Mouse (Mus musculus) limb, embryonic 15.5 days (tissue): ENCODE measurements around the gene L2hgdh. TPM values are rescaled to one million over a fixed set of nuclear protein-coding genes. Genes with fewer than 3 reads are reported as not detected.

ENCODE experiments used
- ATAC-seq: fragments of 200-750 bp; cut with Nextera tagmentation; 2 replicates; pipeline ENCODE4 v1.8.0; 2017; ENCODE audit warnings: low read depth, moderate TSS enrichment; ENCODE audit not compliant: insufficient number of reproducible peaks, low FRiP score, low TSS enrichment
- H3K27ac ChIP-seq: fragments of 300-500 bp; sonication (generic); 2 replicates; pipeline ENCODE4 v1.5.1; 2015; ENCODE audit warnings: moderate library complexity, mild to moderate bottlenecking, inconsistent platforms
- H3K27me3 ChIP-seq: fragments of 300-500 bp; sonication (generic); 2 replicates; pipeline ENCODE4 v1.6.1; 2015; ENCODE audit warnings: inconsistent platforms
- H3K36me3 ChIP-seq: fragments of 300-500 bp; sonication (generic); 2 replicates; pipeline ENCODE4 v1.6.1; 2015; ENCODE audit warnings: inconsistent platforms
- H3K4me1 ChIP-seq: fragments of 300-500 bp; sonication (generic); 2 replicates; pipeline ENCODE4 v1.6.1; 2015; ENCODE audit warnings: inconsistent platforms
- H3K4me2 ChIP-seq: fragments of 300-500 bp; sonication (generic); 2 replicates; pipeline ENCODE4 v1.6.1; 2015; ENCODE audit warnings: mild to moderate bottlenecking, inconsistent platforms
- H3K4me3 ChIP-seq: fragments of 300-500 bp; sonication (generic); 2 replicates; pipeline ENCODE4 v1.5.1; 2015; ENCODE audit warnings: mild to moderate bottlenecking, inconsistent platforms
- H3K9ac ChIP-seq: fragments of 300-500 bp; sonication (generic); 2 replicates; pipeline ENCODE4 v1.6.1; 2015; ENCODE audit warnings: inconsistent platforms
- H3K9me3 ChIP-seq: fragments of 300-500 bp; sonication (generic); 2 replicates; pipeline ENCODE4 v1.6.1; 2016; ENCODE audit warnings: inconsistent platforms
- WGBS: fragments of 180-500 bp; shearing (Covaris S2); methylation state at CpG from one replicate; pipeline ENCODE4 v1.1.7; 2015; 5-methylcytosine and 5-hydroxymethylcytosine counted together
- polyA plus RNA-seq: library from polyadenylated mRNA; unstranded; fragments of >200 nt; fragmentation: Nextera tagmentation; extraction: Ambion mirVana; gene quantifications from 2 replicates; pipeline ENCODE4 v1.2.1, GENCODE M21; 2015

Gene L2hgdh
- polyA plus RNA-seq, 1 experiment from 2014 or later, result 18.0 TPM

DNA sequence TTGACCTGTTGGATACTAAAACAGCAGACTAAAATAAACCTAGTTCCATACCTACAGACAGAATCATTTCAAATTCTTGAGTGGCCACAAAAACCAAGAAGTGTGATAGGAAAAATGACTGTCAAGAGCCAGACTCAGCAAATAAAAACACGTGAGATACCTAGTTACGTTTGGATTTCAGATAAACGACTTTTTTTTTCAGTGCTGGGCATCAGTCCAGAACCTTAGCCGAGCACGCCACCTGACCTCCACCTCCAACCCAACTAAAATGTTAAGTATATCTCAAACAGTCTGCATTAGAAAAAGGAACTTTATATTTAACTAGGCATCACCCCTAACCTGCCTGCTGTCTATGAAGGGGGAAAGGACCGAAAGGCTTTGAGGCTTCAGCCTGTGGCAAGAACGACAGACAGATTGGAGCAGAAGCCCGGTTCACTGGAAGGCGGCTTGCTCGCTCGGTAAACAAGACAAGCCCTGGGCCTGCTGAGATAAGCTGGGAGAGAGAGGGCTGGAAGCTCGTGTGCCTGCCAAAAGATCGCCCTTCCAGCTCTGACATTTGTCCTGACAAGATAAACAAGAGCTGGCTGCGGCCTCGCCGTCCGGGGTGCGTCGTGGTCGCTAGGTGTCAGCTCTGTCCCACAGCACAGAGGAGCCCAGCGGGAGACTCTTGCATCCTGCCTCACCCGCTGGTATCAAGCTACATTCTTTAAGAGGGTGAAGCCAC lies 32.9 kb upstream of the L2hgdh start:
- WGBS, result 13% methylated on average over 22 of the region's 22 CpGs
- Histone ChIP-seq H3K4me3 (peak overlapping the region; percentile 14; the same call in 1 of the 2 replicates), H3K27me3 (no peaks in the 10 kb centered on the region), H3K36me3 (no peaks in the 10 kb centered on the region), H3K27ac (peak overlapping the region; percentile 54; the same call in 1 of the 2 replicates), H3K4me1 (peaks cover 32% of the 10 kb centered on the region), H3K9me3 (no peaks in the 10 kb centered on the region), H3K4me2 (peak overlapping the region; percentile 47), H3K9ac (no peak overlapping the region)
- ATAC-seq, result peak; percentile 58; the same call in 1 of the 2 replicates

DNA sequence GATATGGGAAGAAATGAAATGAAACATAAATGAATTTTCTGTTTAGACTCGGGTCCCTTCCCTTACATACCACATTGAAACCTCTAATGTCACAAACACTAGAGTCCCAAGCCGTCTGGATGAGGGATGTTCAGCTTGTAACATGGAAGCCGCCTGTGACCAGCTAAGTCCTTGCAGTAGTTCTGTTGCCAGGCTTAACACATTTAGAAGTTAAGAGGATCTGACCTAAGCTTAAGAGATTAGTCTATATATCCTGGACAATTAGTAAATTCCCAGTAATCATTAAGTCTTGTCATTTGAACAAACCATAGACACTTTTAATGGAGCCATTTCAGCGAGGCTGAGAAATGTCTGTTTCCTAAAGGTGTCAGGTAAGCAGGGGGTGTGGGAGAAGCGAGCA lies 31.3 kb upstream of the L2hgdh start:
- Histone ChIP-seq H3K4me2 (no peak overlapping the region), H3K4me3 (no peak overlapping the region), H3K9me3 (no peaks in the 10 kb centered on the region), H3K27ac (no peak overlapping the region), H3K36me3 (no peaks in the 10 kb centered on the region), H3K27me3 (no peaks in the 10 kb centered on the region), H3K4me1 (peaks cover 35% of the 10 kb centered on the region), H3K9ac (no peak overlapping the region)
- 66% methylated on average over 5 of the region's 5 CpGs for WGBS
- ATAC-seq, result no peak

GRCm38 (mm10) chr12:69753936-69754335 lies 29.3 kb upstream of the L2hgdh start:
- H3K36me3 ChIP-seq, result no peaks in the 10 kb centered on the region
- H3K4me2 ChIP-seq, result no peak overlapping the region
- no peak overlapping the region for H3K9ac ChIP-seq
- no peak overlapping the region for H3K27ac ChIP-seq
- WGBS, result 66% methylated on average over 5 of the region's 5 CpGs
- H3K9me3 ChIP-seq, result no peaks in the 10 kb centered on the region
- ATAC-seq, result no peak
- H3K4me1 ChIP-seq, result peaks cover 22% of the 10 kb centered on the region
- no peak overlapping the region for H3K4me3 ChIP-seq
- H3K27me3 ChIP-seq, result no peaks in the 10 kb centered on the region

GRCm38 (mm10) chr12:69751864-69752341 lies 27.2 kb upstream of the L2hgdh start:
- Histone ChIP-seq H3K9ac (no peak overlapping the region), H3K27ac (no peak overlapping the region; the same call in 1 of the 2 replicates), H3K4me1 (peaks cover 8% of the 10 kb centered on the region), H3K36me3 (no peaks in the 10 kb centered on the region), H3K4me2 (no peak overlapping the region), H3K27me3 (no peaks in the 10 kb centered on the region), H3K4me3 (no peak overlapping the region), H3K9me3 (no peaks in the 10 kb centered on the region)
- ATAC-seq, result no peak
- 20% methylated on average over 10 of the region's 10 CpGs for WGBS

- 77% methylated on average over 5 of the region's 5 CpGs for WGBS
- no peak for ATAC-seq
- H3K4me2 ChIP-seq, result no peak overlapping the region
Measured at GRCm38 (mm10) chr12:69744138-69744537, 19.5 kb upstream of the L2hgdh start.

DNA sequence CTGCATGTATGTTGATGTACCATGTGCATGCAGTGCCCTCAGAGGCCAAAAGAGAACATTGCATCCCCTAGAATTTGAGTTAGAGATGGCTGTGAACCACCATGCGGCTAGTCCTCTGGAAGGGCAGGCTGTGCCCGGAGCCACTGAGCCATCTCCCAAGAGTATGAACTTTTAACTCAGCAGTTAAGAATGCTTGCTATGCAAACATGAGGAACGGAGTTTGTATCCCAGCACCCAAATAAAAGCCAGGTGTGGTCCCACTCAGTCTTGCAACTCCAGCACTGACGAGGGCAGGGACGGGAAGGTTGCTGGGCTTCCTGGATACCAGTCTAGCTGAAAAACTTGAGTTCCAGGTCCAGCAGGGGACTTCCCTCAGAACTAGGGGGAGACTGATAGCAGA lies 17.3 kb upstream of the L2hgdh start:
- 62% methylated on average over 5 of the region's 5 CpGs for WGBS
- no peak overlapping the region for H3K4me3 ChIP-seq
- H3K9me3 ChIP-seq, result no peaks in the 10 kb centered on the region
- no peaks in the 10 kb centered on the region for H3K4me1 ChIP-seq
- H3K9ac ChIP-seq, result no peak overlapping the region
- H3K4me2 ChIP-seq, result no peak overlapping the region
- H3K27ac ChIP-seq, result no peak overlapping the region
- H3K36me3 ChIP-seq, result 0 out of 2 replicates have a peak, but pooled peaks cover 2% of the 10 kb centered on the region
- no peaks in the 10 kb centered on the region for H3K27me3 ChIP-seq
- ATAC-seq, result no peak

More at GRCm38 (mm10) chr12:69744138-69744537, 19.5 kb upstream of the L2hgdh start:
- no peaks in the 10 kb centered on the region for H3K9me3 ChIP-seq
- 0 out of 2 replicates have a peak, but pooled peaks cover 2% of the 10 kb centered on the region for H3K36me3 ChIP-seq
- H3K4me3 ChIP-seq, result no peak overlapping the region
- no peaks in the 10 kb centered on the region for H3K4me1 ChIP-seq
- H3K27me3 ChIP-seq, result no peaks in the 10 kb centered on the region
- H3K9ac ChIP-seq, result no peak overlapping the region
- H3K27ac ChIP-seq, result no peak overlapping the region

DNA sequence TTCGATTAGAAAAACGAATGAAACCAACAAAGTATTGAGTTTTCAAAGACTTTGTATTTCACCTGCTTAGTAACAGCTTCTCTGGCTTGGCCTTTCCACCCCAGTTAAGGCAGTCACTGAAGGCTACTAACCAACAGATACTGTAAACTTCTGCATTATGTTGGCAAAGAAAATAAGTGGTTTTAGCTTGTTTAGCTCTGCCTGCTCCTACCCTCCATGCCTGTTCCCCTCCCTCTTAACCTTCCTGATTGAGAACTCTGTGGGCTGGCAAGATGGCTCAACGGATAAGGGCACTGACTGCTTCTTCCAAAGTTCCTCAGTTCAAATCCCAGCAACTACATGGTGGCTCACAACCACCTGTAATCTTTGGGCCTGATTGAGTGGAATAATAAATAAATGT lies 9.2 kb upstream of the L2hgdh start:
- WGBS, result 85% methylated on average over 3 of the region's 3 CpGs
- H3K9me3 ChIP-seq, result no peaks in the 10 kb centered on the region

GRCm38 (mm10) chr12:69733518-69733917 lies 8.8 kb upstream of the L2hgdh start:
- no peaks in the 10 kb centered on the region for H3K27me3 ChIP-seq
- WGBS, result 0% methylated on average over 2 of the region's 2 CpGs
- no peak for ATAC-seq
- no peak overlapping the region for H3K4me2 ChIP-seq
- H3K9ac ChIP-seq, result no peak overlapping the region
- H3K27ac ChIP-seq, result 0 out of 2 replicates have a peak overlapping the region, but pooled peaks have one; percentile 27
- H3K4me1 ChIP-seq, result no peaks in the 10 kb centered on the region
- H3K4me3 ChIP-seq, result no peak overlapping the region
- no peaks in the 10 kb centered on the region for H3K36me3 ChIP-seq
- H3K9me3 ChIP-seq, result no peaks in the 10 kb centered on the region

More for the DNA sequence above, 9.2 kb upstream of the L2hgdh start:
- ATAC-seq, result no peak
- no peak overlapping the region for H3K4me3 ChIP-seq
- H3K27me3 ChIP-seq, result no peaks in the 10 kb centered on the region
- H3K4me2 ChIP-seq, result no peak overlapping the region
- 0 out of 2 replicates have a peak overlapping the region, but pooled peaks have one; percentile 27 for H3K27ac ChIP-seq
- no peak overlapping the region for H3K9ac ChIP-seq
- H3K4me1 ChIP-seq, result no peaks in the 10 kb centered on the region
- H3K36me3 ChIP-seq, result no peaks in the 10 kb centered on the region

DNA sequence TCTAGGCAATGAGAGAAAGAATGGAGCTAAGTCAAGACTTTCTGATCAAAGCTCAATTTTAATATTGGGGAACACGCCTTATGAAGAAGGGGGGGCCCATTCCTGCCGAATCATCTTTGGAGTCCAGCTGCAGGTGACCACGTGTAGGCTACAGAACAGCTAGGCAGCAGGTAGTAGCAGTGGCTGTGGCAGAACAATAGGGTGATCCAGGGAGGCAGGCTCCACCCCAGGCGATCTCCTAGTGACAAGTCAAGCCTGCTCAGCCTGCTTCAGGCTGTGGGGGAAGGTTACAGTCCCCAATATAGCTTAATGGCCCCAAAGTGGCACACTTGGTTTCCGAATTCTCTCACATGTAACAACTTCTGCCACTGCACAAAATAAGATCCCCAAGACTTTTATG lies 7.5 kb upstream of the L2hgdh start:
- Histone ChIP-seq H3K4me3 (no peak overlapping the region), H3K27ac (no peak overlapping the region), H3K36me3 (no peaks in the 10 kb centered on the region), H3K4me2 (no peak overlapping the region), H3K9ac (no peak overlapping the region), H3K27me3 (no peaks in the 10 kb centered on the region), H3K4me1 (no peaks in the 10 kb centered on the region), H3K9me3 (no peaks in the 10 kb centered on the region)
- no peak for ATAC-seq
- 48% methylated on average over 5 of the region's 5 CpGs for WGBS

DNA sequence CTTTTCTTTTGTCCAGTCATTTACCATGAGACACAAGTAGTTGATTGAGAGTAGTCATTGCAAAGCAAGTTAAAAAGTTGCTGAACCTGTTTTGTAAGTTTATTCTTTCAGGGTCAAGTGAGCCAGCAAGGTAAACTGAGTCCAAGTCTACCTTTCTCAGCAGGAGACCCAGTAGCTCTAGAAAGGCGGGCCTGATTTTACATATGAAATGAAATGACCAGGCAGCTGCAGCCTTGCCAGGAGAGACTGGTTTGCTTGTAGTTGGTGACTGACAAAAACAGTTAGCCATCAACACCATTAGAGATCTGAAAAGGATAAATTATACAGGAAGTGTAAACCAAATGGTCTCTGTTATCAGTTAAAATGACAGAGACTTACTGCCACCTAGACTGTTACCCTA lies 5.6 kb upstream of the L2hgdh start:
- Histone ChIP-seq H3K4me1 (peaks cover 2% of the 10 kb centered on the region; the same call in 1 of the 2 replicates), H3K27ac (no peak overlapping the region), H3K9me3 (no peaks in the 10 kb centered on the region), H3K36me3 (no peaks in the 10 kb centered on the region), H3K27me3 (no peaks in the 10 kb centered on the region), H3K4me3 (no peak overlapping the region), H3K9ac (no peak overlapping the region), H3K4me2 (no peak overlapping the region)
- no peak for ATAC-seq
- 85% methylated on average over 1 of the region's 1 CpGs for WGBS

DNA sequence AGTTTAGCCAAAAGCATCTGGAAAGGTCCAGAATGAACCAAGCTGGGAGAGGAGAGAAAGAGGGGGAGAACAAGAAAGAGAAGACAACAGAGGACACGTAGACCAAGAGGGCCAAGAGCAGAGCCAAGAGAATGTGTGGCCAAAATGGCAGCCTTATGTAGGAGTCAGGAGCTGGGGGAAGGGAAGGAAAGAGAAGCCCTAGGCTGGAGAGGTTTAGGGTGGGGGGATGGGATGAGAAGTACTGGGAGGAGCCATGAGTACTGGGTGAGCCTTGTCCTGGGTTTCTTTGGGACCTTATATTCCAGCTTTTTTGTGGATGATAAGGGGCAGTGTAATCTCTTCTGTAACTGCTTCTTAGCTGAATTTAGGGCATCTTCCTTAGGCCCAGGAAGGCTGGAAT lies 4.6 kb upstream of the L2hgdh start:
- no peak for ATAC-seq
- WGBS, result 87% methylated on average over 1 of the region's 1 CpGs

GRCm38 (mm10) chr12:69724018-69724710 lies 509 bp downstream of the L2hgdh start:
- H3K9me3 ChIP-seq, result no peaks in the 10 kb centered on the region; the same call in 1 of the 2 replicates
- H3K4me3 ChIP-seq, result peak overlapping the region; percentile 87
- peak overlapping the region; percentile 74 for H3K9ac ChIP-seq
- no peak for ATAC-seq
- H3K4me1 ChIP-seq, result peaks cover 13% of the 10 kb centered on the region
- H3K27me3 ChIP-seq, result no peaks in the 10 kb centered on the region
- peaks cover 11% of the 10 kb centered on the region for H3K36me3 ChIP-seq
- H3K27ac ChIP-seq, result no peak overlapping the region; the same call in none of the 2 replicates
- 1% methylated on average over 23 of the region's 24 CpGs for WGBS
- peak overlapping the region; percentile 88 for H3K4me2 ChIP-seq

More for the DNA sequence above, 4.6 kb upstream of the L2hgdh start:
- H3K4me1 ChIP-seq, result peaks cover 4% of the 10 kb centered on the region; the same call in 1 of the 2 replicates
- no peak overlapping the region for H3K4me2 ChIP-seq
- no peaks in the 10 kb centered on the region for H3K36me3 ChIP-seq
- H3K9me3 ChIP-seq, result no peaks in the 10 kb centered on the region
- H3K9ac ChIP-seq, result no peak overlapping the region
- no peaks in the 10 kb centered on the region for H3K27me3 ChIP-seq
- H3K27ac ChIP-seq, result no peak overlapping the region
- no peak overlapping the region for H3K4me3 ChIP-seq
